Mouse (Mus musculus): ENCODE results near the gene Arhgap10. TPM values are rescaled to one million over a fixed set of nuclear protein-coding genes. Genes with fewer than 3 reads are reported as not detected.

Gene Arhgap10
- polyA plus RNA-seq, 1 experiment = 0.32 TPM

- Histone ChIP-seq H3K4me3 (replicated peaks) (no peak overlapping the region), H3K36me3 (ENCODE audit: control insufficient read depth) (no peaks in the 10 kb centered on the region), H3K9me3 (ENCODE audit: control insufficient read depth, low read length) (no peaks in the 10 kb centered on the region), H3K4me1 (ENCODE audit: control insufficient read depth) (peaks cover 37% of the 10 kb centered on the region), H3K27me3 (ENCODE audit: control insufficient read depth) (no peaks in the 10 kb centered on the region)
- TF ChIP-seq TAL1 (IDR thresholded peaks at IDR 0.05; ENCODE audit: low read length) = no peak
- no peak for TF ChIP-seq GATA1 (IDR thresholded peaks at IDR 0.05; ENCODE audit: low read length)
Observed at GRCm38 (mm10) chr8:77490095-77490781, 27.5 kb downstream of the Arhgap10 start.

- Histone ChIP-seq H3K4me1 (ENCODE audit: control insufficient read depth) (peaks cover 38% of the 10 kb centered on the region), H3K36me3 (ENCODE audit: control insufficient read depth) (no peaks in the 10 kb centered on the region)
Observed at GRCm38 (mm10) chr8:77489235-77489634, 28.5 kb downstream of the Arhgap10 start.

GRCm38 (mm10) chr8:77488215-77488606 lies 29.5 kb downstream of the Arhgap10 start:
- H3K4me1 ChIP-seq (ENCODE audit: control insufficient read depth) = peaks cover 43% of the 10 kb centered on the region
- no peaks in the 10 kb centered on the region for H3K9me3 ChIP-seq (ENCODE audit: control insufficient read depth, low read length)
- TF ChIP-seq GATA1 (IDR thresholded peaks at IDR 0.05; ENCODE audit: low read length) = no peak
- TF ChIP-seq TAL1 (IDR thresholded peaks at IDR 0.05; ENCODE audit: low read length) = no peak
- no peaks in the 10 kb centered on the region for H3K36me3 ChIP-seq (ENCODE audit: control insufficient read depth)
- H3K4me3 ChIP-seq (replicated peaks) = no peak overlapping the region
- no peaks in the 10 kb centered on the region for H3K27me3 ChIP-seq (ENCODE audit: control insufficient read depth)

More at GRCm38 (mm10) chr8:77489235-77489634, 28.5 kb downstream of the Arhgap10 start:
- Histone ChIP-seq H3K27me3 (ENCODE audit: control insufficient read depth) (no peaks in the 10 kb centered on the region), H3K4me3 (replicated peaks) (no peak overlapping the region), H3K9me3 (ENCODE audit: control insufficient read depth, low read length) (no peaks in the 10 kb centered on the region)
- TF ChIP-seq TAL1 (IDR thresholded peaks at IDR 0.05; ENCODE audit: low read length) = no peak

- no peak for TF ChIP-seq GATA1 (IDR thresholded peaks at IDR 0.05; ENCODE audit: low read length)
- no peak for TF ChIP-seq TAL1 (IDR thresholded peaks at IDR 0.05; ENCODE audit: low read length)
- H3K9me3 ChIP-seq (ENCODE audit: control insufficient read depth, low read length) = no peaks in the 10 kb centered on the region
- no peaks in the 10 kb centered on the region for H3K27me3 ChIP-seq (ENCODE audit: control insufficient read depth)
- H3K4me3 ChIP-seq (replicated peaks) = no peak overlapping the region
- H3K4me1 ChIP-seq (ENCODE audit: control insufficient read depth) = peaks cover 42% of the 10 kb centered on the region
- no peaks in the 10 kb centered on the region for H3K36me3 ChIP-seq (ENCODE audit: control insufficient read depth)
Observed at GRCm38 (mm10) chr8:77487590-77488214, 30.1 kb downstream of the Arhgap10 start.

- Histone ChIP-seq H3K9me3 (ENCODE audit: control insufficient read depth, low read length) (no peaks in the 10 kb centered on the region), H3K4me3 (replicated peaks) (no peak overlapping the region), H3K36me3 (ENCODE audit: control insufficient read depth) (no peaks in the 10 kb centered on the region), H3K27me3 (ENCODE audit: control insufficient read depth) (no peaks in the 10 kb centered on the region), H3K4me1 (ENCODE audit: control insufficient read depth) (peaks cover 33% of the 10 kb centered on the region)
- no peak for TF ChIP-seq GATA1 (IDR thresholded peaks at IDR 0.05; ENCODE audit: low read length)
- no peak for TF ChIP-seq TAL1 (IDR thresholded peaks at IDR 0.05; ENCODE audit: low read length)
Observed at GRCm38 (mm10) chr8:77486749-77487148, 31.0 kb downstream of the Arhgap10 start.

GRCm38 (mm10) chr8:77484817-77485216 lies 32.9 kb downstream of the Arhgap10 start:
- H3K4me1 ChIP-seq (ENCODE audit: control insufficient read depth) = peaks cover 17% of the 10 kb centered on the region
- H3K9me3 ChIP-seq (ENCODE audit: control insufficient read depth, low read length) = no peaks in the 10 kb centered on the region
- no peak overlapping the region for H3K4me3 ChIP-seq (replicated peaks)
- TF ChIP-seq GATA1 (IDR thresholded peaks at IDR 0.05; ENCODE audit: low read length) (no peak), TAL1 (IDR thresholded peaks at IDR 0.05; ENCODE audit: low read length) (no peak)
- no peaks in the 10 kb centered on the region for H3K27me3 ChIP-seq (ENCODE audit: control insufficient read depth)
- H3K36me3 ChIP-seq (ENCODE audit: control insufficient read depth) = no peaks in the 10 kb centered on the region

- Histone ChIP-seq H3K9me3 (ENCODE audit: control insufficient read depth, low read length) (no peaks in the 10 kb centered on the region), H3K27me3 (ENCODE audit: control insufficient read depth) (no peaks in the 10 kb centered on the region), H3K36me3 (ENCODE audit: control insufficient read depth) (no peaks in the 10 kb centered on the region), H3K4me3 (replicated peaks) (no peak overlapping the region), H3K4me1 (ENCODE audit: control insufficient read depth) (peaks cover 17% of the 10 kb centered on the region)
- no peak for TF ChIP-seq GATA1 (IDR thresholded peaks at IDR 0.05; ENCODE audit: low read length)
- TF ChIP-seq TAL1 (IDR thresholded peaks at IDR 0.05; ENCODE audit: low read length) = no peak
Observed at GRCm38 (mm10) chr8:77484266-77484665, 33.5 kb downstream of the Arhgap10 start.

GRCm38 (mm10) chr8:77483676-77484075 lies 34.1 kb downstream of the Arhgap10 start:
- Histone ChIP-seq H3K4me3 (replicated peaks) (no peak overlapping the region), H3K4me1 (ENCODE audit: control insufficient read depth) (peaks cover 20% of the 10 kb centered on the region), H3K36me3 (ENCODE audit: control insufficient read depth) (no peaks in the 10 kb centered on the region), H3K9me3 (ENCODE audit: control insufficient read depth, low read length) (no peaks in the 10 kb centered on the region), H3K27me3 (ENCODE audit: control insufficient read depth) (no peaks in the 10 kb centered on the region)
- no peak for TF ChIP-seq TAL1 (IDR thresholded peaks at IDR 0.05; ENCODE audit: low read length)
- no peak for TF ChIP-seq GATA1 (IDR thresholded peaks at IDR 0.05; ENCODE audit: low read length)

- H3K36me3 ChIP-seq (ENCODE audit: control insufficient read depth) = no peaks in the 10 kb centered on the region
- H3K9me3 ChIP-seq (ENCODE audit: control insufficient read depth, low read length) = no peaks in the 10 kb centered on the region
- no peaks in the 10 kb centered on the region for H3K27me3 ChIP-seq (ENCODE audit: control insufficient read depth)
- H3K4me3 ChIP-seq (replicated peaks) = no peak overlapping the region
- no peak for TF ChIP-seq TAL1 (IDR thresholded peaks at IDR 0.05; ENCODE audit: low read length)
- no peak for TF ChIP-seq GATA1 (IDR thresholded peaks at IDR 0.05; ENCODE audit: low read length)
- peaks cover 24% of the 10 kb centered on the region for H3K4me1 ChIP-seq (ENCODE audit: control insufficient read depth)
Observed at GRCm38 (mm10) chr8:77481791-77482190, 36.0 kb downstream of the Arhgap10 start.
